Comparison of ENCODE assay signal across 20 mouse cellular contexts in the genomic region with DNA sequence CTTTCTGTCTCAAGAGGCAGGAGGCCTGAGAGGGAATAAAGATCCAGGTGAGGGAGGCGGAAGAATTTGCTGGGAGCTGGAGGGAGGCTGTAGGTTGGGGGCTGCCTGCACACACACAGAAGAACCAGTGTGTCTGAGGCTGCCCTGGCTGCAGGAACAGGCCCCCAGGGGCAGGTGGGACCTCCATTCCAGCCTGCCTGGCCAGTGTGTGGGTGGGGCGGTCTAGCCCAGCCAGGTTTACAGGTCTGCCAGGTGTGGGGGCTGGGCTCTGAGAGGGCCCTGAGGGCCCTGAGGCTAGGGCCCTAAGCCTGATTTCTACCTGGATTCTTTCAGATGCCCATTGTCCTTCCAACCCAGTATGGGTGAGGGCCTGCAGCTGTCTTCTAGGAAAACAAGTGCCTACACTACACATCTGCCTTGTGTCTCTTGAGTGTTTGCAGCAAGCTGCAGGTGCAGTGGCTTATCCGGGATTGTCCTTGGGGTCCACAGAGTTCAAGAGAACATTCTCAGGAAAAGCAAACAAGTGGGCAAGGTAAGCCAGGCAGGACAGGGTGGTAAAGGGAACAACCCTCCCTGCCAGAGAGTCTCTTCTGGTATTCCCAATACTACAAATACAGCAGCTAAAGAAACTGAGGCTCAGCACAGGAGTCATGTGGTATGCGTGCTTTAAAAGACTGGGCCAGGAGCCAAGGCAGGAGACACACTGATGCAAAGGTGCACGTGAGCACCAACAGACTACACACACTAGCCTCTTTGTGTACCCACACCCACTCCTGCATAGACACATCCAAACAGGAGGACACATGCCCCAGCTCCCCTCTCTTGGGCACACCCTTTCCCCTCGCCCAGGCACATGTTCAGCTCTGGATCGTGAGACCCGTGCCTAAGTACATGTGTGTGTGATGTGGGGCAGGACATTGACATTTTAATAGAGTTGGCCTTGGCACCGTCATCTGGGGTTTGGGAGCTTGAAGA. TPM values are rescaled to one million over a fixed set of nuclear protein-coding genes. Genes with fewer than 3 reads are reported as not detected.
DNase-seq lines count a peak whose midpoint lies in the region; ATAC-seq lines count a peak whose summit lies in the region.
"Had no signal": no experiment of that assay in that cellular context is flagged by ENCODE, and none has a peak within 500 bp of the region (broad histone marks: within the 10 kb centered on the region; RNA-seq: fewer than 3 reads in every experiment).

No protein-coding gene starts in this region.

- WGBS in lung, embryonic 15.5 days, result 58% methylated on average over 9 of the region's 9 CpGs
- 65% methylated on average over 8 of the region's 9 CpGs for WGBS in embryonic facial prominence, embryonic 14.5 days
- 71% methylated on average over 9 of the region's 9 CpGs for WGBS in stomach, embryonic 14.5 days

- H3K36me3 ChIP-seq in lung, embryonic 15.5 days, result no peaks in the 10 kb centered on the region
- no peaks in the 10 kb centered on the region for H3K36me3 ChIP-seq in embryonic facial prominence, embryonic 14.5 days (ENCODE audit: control insufficient read depth, insufficient read depth, low read length)
- no peaks in the 10 kb centered on the region for H3K36me3 ChIP-seq in stomach, embryonic 14.5 days (ENCODE audit: control insufficient read depth, insufficient read depth, low read length)
- H3K36me3 ChIP-seq: forebrain, embryonic 12.5 days; neural tube, embryonic 15.5 days had no signal

- H3K27ac ChIP-seq in lung, embryonic 15.5 days, result peak overlapping the region; percentile 25
- H3K27ac ChIP-seq in embryonic facial prominence, embryonic 14.5 days (replicated peaks; ENCODE audit: low read depth, low read length), result no peak overlapping the region
- peak overlapping the region; percentile 52; the same call in 1 of the 2 replicates for H3K27ac ChIP-seq in stomach, embryonic 14.5 days (ENCODE audit: low read length)
- H3K27ac ChIP-seq: forebrain, embryonic 12.5 days; heart, adult 2 months; neural tube, embryonic 15.5 days had no signal

- H3K9ac ChIP-seq in lung, embryonic 15.5 days, result no peak overlapping the region
- no peak overlapping the region for H3K9ac ChIP-seq in embryonic facial prominence, embryonic 14.5 days (ENCODE audit: low read depth, low read length)
- no peak overlapping the region for H3K9ac ChIP-seq in stomach, embryonic 14.5 days (replicated peaks; ENCODE audit: low read depth, low read length)
- H3K9ac ChIP-seq: forebrain, embryonic 12.5 days; neural tube, embryonic 15.5 days had no signal

- 0 out of 2 replicates have a peak, but pooled peaks cover 4% of the 10 kb centered on the region for H3K4me1 ChIP-seq in lung, embryonic 15.5 days
- no peaks in the 10 kb centered on the region for H3K4me1 ChIP-seq in embryonic facial prominence, embryonic 14.5 days (ENCODE audit: control insufficient read depth, insufficient read depth, low read length)
- H3K4me1 ChIP-seq in stomach, embryonic 14.5 days (ENCODE audit: control insufficient read depth, insufficient read depth, low read length), result no peaks in the 10 kb centered on the region
- H3K4me1 ChIP-seq: forebrain, embryonic 12.5 days; neural tube, embryonic 15.5 days had no signal

- H3K4me2 ChIP-seq in lung, embryonic 15.5 days, result no peak overlapping the region
- no peak overlapping the region for H3K4me2 ChIP-seq in embryonic facial prominence, embryonic 14.5 days (ENCODE audit: low read depth, low read length)
- no peak overlapping the region for H3K4me2 ChIP-seq in stomach, embryonic 14.5 days (replicated peaks; ENCODE audit: low read depth, low read length)
- H3K4me2 ChIP-seq: forebrain, embryonic 12.5 days; neural tube, embryonic 15.5 days had no signal

- H3K4me3 ChIP-seq in lung, embryonic 15.5 days, result no peak overlapping the region
- H3K4me3 ChIP-seq in embryonic facial prominence, embryonic 14.5 days (ENCODE audit: low read depth, low read length), result no peak overlapping the region
- H3K4me3 ChIP-seq in stomach, embryonic 14.5 days (ENCODE audit: low read depth, low read length), result no peak overlapping the region
- H3K4me3 ChIP-seq: forebrain, embryonic 12.5 days; heart, adult 2 months; neural tube, embryonic 15.5 days had no signal

- H3K9me3 ChIP-seq in lung, embryonic 15.5 days, result no peaks in the 10 kb centered on the region
- H3K9me3 ChIP-seq in embryonic facial prominence, embryonic 14.5 days (ENCODE audit: control insufficient read depth, low read length), result no peaks in the 10 kb centered on the region
- no peaks in the 10 kb centered on the region for H3K9me3 ChIP-seq in stomach, embryonic 14.5 days (ENCODE audit: control insufficient read depth, low read depth, low read length)
- H3K9me3 ChIP-seq: forebrain, embryonic 12.5 days; neural tube, embryonic 15.5 days had no signal

- intact Hi-C loops in heart, postnatal 10 days (cut with DNase I), result no loop called here

- ATAC-seq in lung, embryonic 15.5 days (ENCODE audit: borderline replicate concordance, extremely low read depth, low FRiP score, low TSS enrichment), result peak; percentile 67
- peak; percentile 84 for ATAC-seq in embryonic facial prominence, embryonic 14.5 days (ENCODE audit: low read depth)
- peak; percentile 73 for ATAC-seq in stomach, embryonic 14.5 days (ENCODE audit: insufficient number of reproducible peaks, insufficient read depth, low FRiP score, low read depth)
- ATAC-seq: hindbrain, embryonic 16.5 days had no signal

- DNase-seq in heart, adult 11 months, result peak; percentile 80
- no peak for DNase-seq in heart, postnatal 10 days
- no peak for DNase-seq in lung, postnatal 10 days
- peak; percentile 71 for DNase-seq in embryonic facial prominence, embryonic 14.5 days (ENCODE audit: low spot score)
- no peak for DNase-seq in spleen, postnatal 10 days (ENCODE audit: low spot score in 2 of 2)
- DNase-seq in cerebellum, postnatal 25 days, result no peak
- DNase-seq: adrenal gland, postnatal 10 days; cerebellum, adult 9-11 months; heart, adult 2 months; heart, postnatal 14 days; kidney, postnatal 4 days had no signal

- H3K27me3 ChIP-seq in lung, embryonic 15.5 days, result no peaks in the 10 kb centered on the region
- H3K27me3 ChIP-seq in embryonic facial prominence, embryonic 14.5 days (replicated peaks; ENCODE audit: control insufficient read depth, insufficient read depth, low read length), result no peaks in the 10 kb centered on the region
- no peaks in the 10 kb centered on the region for H3K27me3 ChIP-seq in stomach, embryonic 14.5 days (ENCODE audit: control insufficient read depth, insufficient read depth, low read length)
- H3K27me3 ChIP-seq: forebrain, embryonic 12.5 days; neural tube, embryonic 15.5 days had no signal

RNA-seq across cellular contexts. Expression of a gene that starts 7.4 kb away (rescaled TPM):
- total RNA-seq in heart, postnatal 10 days (2021), result 1 to 10 TPM; 1.1 to 1.9 TPM
- 5.8 and 6.9 TPM in 2 replicates for polyA plus RNA-seq in lung, embryonic 15.5 days (2015; fragmentation: Nextera tagmentation; extraction: Ambion mirVana)
- polyA plus RNA-seq in embryonic facial prominence, embryonic 14.5 days (2014; fragmentation: Nextera tagmentation; extraction: Ambion mirVana), result 7.5 and 11.9 TPM in 2 replicates
- 14.9 and 15.3 TPM in 2 replicates for polyA plus RNA-seq in stomach, embryonic 14.5 days (2014; fragmentation: Nextera tagmentation; extraction: Ambion mirVana)

RNA-seq across cellular contexts. Expression of a gene that starts 11.9 kb away (rescaled TPM):
- under 1 TPM; 0.30 to 0.91 TPM for total RNA-seq in heart, postnatal 10 days (2021)
- 0.77 and 1.1 TPM in 2 replicates for polyA plus RNA-seq in lung, embryonic 15.5 days (2015; fragmentation: Nextera tagmentation; extraction: Ambion mirVana)
- 0.47 and 0.60 TPM in 2 replicates for polyA plus RNA-seq in embryonic facial prominence, embryonic 14.5 days (2014; fragmentation: Nextera tagmentation; extraction: Ambion mirVana)
- 1.2 and 1.6 TPM in 2 replicates for polyA plus RNA-seq in stomach, embryonic 14.5 days (2014; fragmentation: Nextera tagmentation; extraction: Ambion mirVana)
- total RNA-seq: megakaryocyte, adult 5-6 weeks had no signal
- polyA plus RNA-seq: heart, adult 2 months; spleen, adult 2 months had no signal

RNA-seq across cellular contexts. Expression of a gene that starts 41.4 kb away (rescaled TPM):
- total RNA-seq in heart, postnatal 10 days (2021), result 10 to 100 TPM; 18.8 to 21.5 TPM
- polyA plus RNA-seq in lung, embryonic 15.5 days (2015; fragmentation: Nextera tagmentation; extraction: Ambion mirVana), result 58.0 and 61.8 TPM in 2 replicates
- polyA plus RNA-seq in embryonic facial prominence, embryonic 14.5 days (2014; fragmentation: Nextera tagmentation; extraction: Ambion mirVana), result 41.3 and 47.0 TPM in 2 replicates
- 49.7 and 53.9 TPM in 2 replicates for polyA plus RNA-seq in stomach, embryonic 14.5 days (2014; fragmentation: Nextera tagmentation; extraction: Ambion mirVana)

RNA-seq across cellular contexts. Expression of a gene that starts 41.7 kb away (rescaled TPM):
- 10 to 100 TPM; 69.8 to 76.2 TPM for total RNA-seq in heart, postnatal 10 days (2021)
- 83.5 and 91.0 TPM in 2 replicates for polyA plus RNA-seq in lung, embryonic 15.5 days (2015; fragmentation: Nextera tagmentation; extraction: Ambion mirVana)
- polyA plus RNA-seq in embryonic facial prominence, embryonic 14.5 days (2014; fragmentation: Nextera tagmentation; extraction: Ambion mirVana), result 84.2 and 97.1 TPM in 2 replicates
- polyA plus RNA-seq in stomach, embryonic 14.5 days (2014; fragmentation: Nextera tagmentation; extraction: Ambion mirVana), result 92.0 and 106 TPM in 2 replicates

RNA-seq across cellular contexts. Expression of a gene that starts 45.7 kb away (rescaled TPM):
- total RNA-seq in heart, postnatal 10 days (2021), result not detected
- polyA plus RNA-seq in lung, embryonic 15.5 days (2015; fragmentation: Nextera tagmentation; extraction: Ambion mirVana), result 0.12 TPM in 1 of 2 replicates, not detected in the other
- 0.17 and 0.31 TPM in 2 replicates for polyA plus RNA-seq in embryonic facial prominence, embryonic 14.5 days (2014; fragmentation: Nextera tagmentation; extraction: Ambion mirVana)
- polyA plus RNA-seq in stomach, embryonic 14.5 days (2014; fragmentation: Nextera tagmentation; extraction: Ambion mirVana), result 0.56 TPM in 1 of 2 replicates, not detected in the other
- total RNA-seq: adrenal gland, postnatal 10 days; heart, adult 2 months; heart, postnatal 14 days; left cerebral cortex, adult 18-20 months; liver, adult 2 months; megakaryocyte, adult 5-6 weeks had no signal
- polyA plus RNA-seq: heart, adult 2 months; liver, adult 2 months; spleen, adult 2 months had no signal

Comparison
In these comparisons a context has a peak if more than half of its experiments do, and no peak if none do; other contexts are left out.
1. DNase-seq: peak in heart, adult 11 months (single experiment) and embryonic facial prominence, embryonic 14.5 days (single experiment); none in heart, postnatal 10 days (0 of 2), lung, postnatal 10 days (single experiment), spleen, postnatal 10 days (0 of 2) and cerebellum, postnatal 25 days (0 of 2).
2. Peak in every context shown above with its lines, with median percentiles within 50 percentile points of each other: ATAC-seq.